Mouse (Mus musculus) CD4-positive, CD25-positive, alpha-beta regulatory T cell, adult 2 months (primary cell): Measurements from ENCODE around the gene Tpi1.
"Not testable (repeated sequence)": the region's sequence is repeated elsewhere in the genome, so short reads cannot be mapped to it uniquely, and the experiment has no call there.

ENCODE experiments used
- DNase-seq: peaks from one replicate; pipeline ENCODE4 v3.0.0-alpha.2; 2012; ENCODE audit warnings: low read depth, low spot score

Tpi1 gene

GRCm38 (mm10) chr6:124831199-124831598 lies 17.1 kb upstream of the Tpi1 start:
- DNase-seq, result not testable (repeated sequence)

GRCm38 (mm10) chr6:124829799-124830700 lies 16.0 kb upstream of the Tpi1 start:
- peak; percentile 95 for DNase-seq

- peak; percentile 99 for DNase-seq
These were observed 15.0 kb upstream of the Tpi1 start, which contains the start of the genes Usp5 and Cdca3 for GRCm38 (mm10) chr6:124828868-124829798. Gene Usp5, minus strand, starts transcription at chr6:124829484. Gene Cdca3, plus strand, starts transcription at chr6:124829547.

GRCm38 (mm10) chr6:124828101-124828592 lies 14.1 kb upstream of the Tpi1 start:
- peak; percentile 57 for DNase-seq

- DNase-seq, result no peak
These were observed 8.0 kb upstream of the Tpi1 start for GRCm38 (mm10) chr6:124822049-124822448.

GRCm38 (mm10) chr6:124820891-124821290 lies 6.8 kb upstream of the Tpi1 start:
- DNase-seq, result no peak

- DNase-seq, result no peak
These were observed 3.9 kb upstream of the Tpi1 start for GRCm38 (mm10) chr6:124817971-124818370.

- DNase-seq, result no peak
These were observed 3.5 kb upstream of the Tpi1 start for GRCm38 (mm10) chr6:124817563-124817962.

- DNase-seq, result no peak
These were observed 3.0 kb upstream of the Tpi1 start for GRCm38 (mm10) chr6:124817125-124817524.

GRCm38 (mm10) chr6:124816611-124817010 lies 2.5 kb upstream of the Tpi1 start:
- DNase-seq, result no peak

GRCm38 (mm10) chr6:124814858-124815774 lies 1.0 kb upstream of the Tpi1 start:
- no peak for DNase-seq

GRCm38 (mm10) chr6:124814448-124814847 lies 352 bp upstream of the Tpi1 start:
- DNase-seq, result no peak

- peak; percentile 79 for DNase-seq
These were observed 600 bp downstream of the Tpi1 start for GRCm38 (mm10) chr6:124813496-124813895.

- DNase-seq, result no peak
These were observed 1.2 kb downstream of the Tpi1 start for GRCm38 (mm10) chr6:124812848-124813247.

GRCm38 (mm10) chr6:124811701-124812560 lies 2.2 kb downstream of the Tpi1 start:
- DNase-seq, result no peak

GRCm38 (mm10) chr6:124811403-124811665 lies 2.8 kb downstream of the Tpi1 start:
- no peak for DNase-seq

- not testable (repeated sequence) for DNase-seq
These were observed 3.3 kb downstream of the Tpi1 start for GRCm38 (mm10) chr6:124810566-124811402.

- DNase-seq, result no peak
These were observed 4.1 kb downstream of the Tpi1 start for GRCm38 (mm10) chr6:124809775-124810538.
